Mouse (Mus musculus): ENCODE results near the gene Gfap.

The Gfap gene

GRCm38 (mm10) chr11:102837385-102837784 is 63.3 kb downstream of the Gfap start:
- no peak for DNase-seq (ENCODE audit: low read depth, low spot score)
